Mouse (Mus musculus) T-cell, adult 2 months (primary cell): ENCODE data around the gene Susd3.

Source experiments
- DNase-seq: peaks from one replicate; pipeline ENCODE4 v3.0.0; 2022; ENCODE audit warnings: low spot score

Susd3 gene

GRCm38 (mm10) chr13:49212711-49213500 lies 35.6 kb downstream of the Susd3 start:
- no peak for DNase-seq

GRCm38 (mm10) chr13:49209306-49209705 lies 39.2 kb downstream of the Susd3 start:
- no peak for DNase-seq

- DNase-seq: no peak
Measured at GRCm38 (mm10) chr13:49206341-49206740, 42.2 kb downstream of the Susd3 start.

GRCm38 (mm10) chr13:49205381-49205998 lies 43.0 kb downstream of the Susd3 start:
- peak; percentile 73 for DNase-seq

- DNase-seq: no peak
Measured at GRCm38 (mm10) chr13:49202556-49202955, 46.0 kb downstream of the Susd3 start.

- DNase-seq: no peak
Measured at GRCm38 (mm10) chr13:49200688-49201087, 47.8 kb downstream of the Susd3 start.

- no peak for DNase-seq
Measured at GRCm38 (mm10) chr13:49199891-49200290, 48.6 kb downstream of the Susd3 start.

- DNase-seq: no peak
Measured at GRCm38 (mm10) chr13:49198734-49199133, 49.8 kb downstream of the Susd3 start.

- no peak for DNase-seq
Measured at GRCm38 (mm10) chr13:49196766-49197165, 51.7 kb downstream of the Susd3 start.

GRCm38 (mm10) chr13:49196211-49196610 lies 52.3 kb downstream of the Susd3 start:
- DNase-seq: no peak

- DNase-seq: no peak
Measured at GRCm38 (mm10) chr13:49195651-49196050, 52.9 kb downstream of the Susd3 start.

GRCm38 (mm10) chr13:49194811-49195210 lies 53.7 kb downstream of the Susd3 start:
- DNase-seq: no peak

- no peak for DNase-seq
Measured at GRCm38 (mm10) chr13:49193650-49194049, 54.9 kb downstream of the Susd3 start.

- no peak for DNase-seq
Measured at GRCm38 (mm10) chr13:49192156-49192855, 56.2 kb downstream of the Susd3 start.

GRCm38 (mm10) chr13:49191673-49192035 lies 56.9 kb downstream of the Susd3 start:
- DNase-seq: no peak

GRCm38 (mm10) chr13:49190876-49191672 lies 57.4 kb downstream of the Susd3 start:
- DNase-seq: no peak

- DNase-seq: no peak
Measured at GRCm38 (mm10) chr13:49189970-49190870, 58.3 kb downstream of the Susd3 start.

- DNase-seq: no peak
Measured at GRCm38 (mm10) chr13:49188966-49189360, 59.5 kb downstream of the Susd3 start.

- DNase-seq: no peak
Measured at GRCm38 (mm10) chr13:49188219-49188965, 60.1 kb downstream of the Susd3 start.
